9 mouse cellular contexts compared by ENCODE assay signal in genomic region chr16:18876091-18876441, GRCm38 (mm10). TPM values are rescaled to one million over a fixed set of nuclear protein-coding genes. Genes with fewer than 3 reads are reported as not detected.
DNase-seq lines count a peak whose midpoint lies in the region; ATAC-seq and TF ChIP-seq lines count a peak whose summit lies in the region.
"Had no signal": no experiment of that assay in that cellular context is flagged by ENCODE, and none has a peak within 500 bp of the region (broad histone marks: within the 10 kb centered on the region; RNA-seq: fewer than 3 reads in every experiment).

No protein-coding gene starts in this region.

- peak overlapping the region; percentile 85 for H3K4me2 ChIP-seq in kidney, embryonic 14.5 days (replicated peaks; ENCODE audit: low read depth, low read length)
- peak overlapping the region; percentile 65 for H3K4me2 ChIP-seq in hindbrain, embryonic 12.5 days (replicated peaks)
- peak overlapping the region; percentile 60 for H3K4me2 ChIP-seq in midbrain, embryonic 12.5 days (replicated peaks)

- no peaks in the 10 kb centered on the region for H3K9me3 ChIP-seq in kidney, embryonic 14.5 days (ENCODE audit: control insufficient read depth, low read length)
- no peaks in the 10 kb centered on the region for H3K9me3 ChIP-seq in hindbrain, embryonic 12.5 days (replicated peaks)
- no peaks in the 10 kb centered on the region for H3K9me3 ChIP-seq in midbrain, embryonic 12.5 days

- intact Hi-C loops in gastrocnemius, postnatal 14 days (cut with DNase I; ENCODE audit: low total_unique reads), result loop anchor here (10.0 kb wide), 1 partner anchor 1641 kb away; the partner anchor contains the start of gene Hic2

- peaks cover 32% of the 10 kb centered on the region for H3K36me3 ChIP-seq in kidney, embryonic 14.5 days (ENCODE audit: control insufficient read depth, insufficient read depth, low read length)
- peaks cover 34% of the 10 kb centered on the region for H3K36me3 ChIP-seq in hindbrain, embryonic 12.5 days
- H3K36me3 ChIP-seq in midbrain, embryonic 12.5 days, result peaks cover 32% of the 10 kb centered on the region

- no peak for DNase-seq in kidney, adult 9 months
- DNase-seq in urinary bladder, postnatal 4 days (ENCODE audit: low spot score in 2 of 2), result no peak
- no peak for DNase-seq in gastrocnemius, postnatal 14 days
- no peak for DNase-seq in retina, postnatal 1 day

- peaks cover 5% of the 10 kb centered on the region; the same call in 1 of the 2 replicates for H3K4me1 ChIP-seq in kidney, embryonic 14.5 days (ENCODE audit: control insufficient read depth, insufficient read depth, low read length)
- no peaks in the 10 kb centered on the region; the same call in 1 of the 2 replicates for H3K4me1 ChIP-seq in bone marrow, adult 2 months (ENCODE audit: control insufficient read depth, insufficient read depth, low read length)
- H3K4me1 ChIP-seq in hindbrain, embryonic 12.5 days, result peaks cover 23% of the 10 kb centered on the region
- peaks cover 20% of the 10 kb centered on the region for H3K4me1 ChIP-seq in midbrain, embryonic 12.5 days

- peak overlapping the region; percentile 78 for H3K9ac ChIP-seq in kidney, embryonic 14.5 days (ENCODE audit: low read depth, low read length)
- H3K9ac ChIP-seq in hindbrain, embryonic 12.5 days, result peak overlapping the region; percentile 95
- peak overlapping the region; percentile 92 for H3K9ac ChIP-seq in midbrain, embryonic 12.5 days (replicated peaks)

- WGBS in kidney, embryonic 14.5 days, result 1% methylated on average over 17 of the region's 17 CpGs
- under 1% methylated on average over 17 of the region's 17 CpGs for WGBS in bone marrow, adult 2 months
- 1% methylated on average over 17 of the region's 17 CpGs for WGBS in hindbrain, embryonic 12.5 days
- 2% methylated on average over 17 of the region's 17 CpGs for WGBS in midbrain, embryonic 12.5 days

- no peak for TF ChIP-seq POLR2A in bone marrow, adult 2 months (IDR thresholded peaks at IDR 0.05; ENCODE audit: borderline replicate concordance, control insufficient read depth, low read depth, low read length)

- H3K27ac ChIP-seq in kidney, embryonic 14.5 days (ENCODE audit: low read depth, low read length), result peak overlapping the region; percentile 95
- H3K27ac ChIP-seq in bone marrow, adult 2 months (ENCODE audit: control insufficient read depth, insufficient read depth, low read depth, low read length, poor library complexity), result peak overlapping the region; percentile 99
- H3K27ac ChIP-seq in hindbrain, embryonic 12.5 days, result peak overlapping the region; percentile 93
- H3K27ac ChIP-seq in midbrain, embryonic 12.5 days (replicated peaks), result peak overlapping the region; percentile 94

- TF ChIP-seq CTCF in bone marrow, adult 2 months (IDR thresholded peaks at IDR 0.05; ENCODE audit: control insufficient read depth, insufficient read depth, low read length), result no peak

- H3K27me3 ChIP-seq in kidney, embryonic 14.5 days (ENCODE audit: control insufficient read depth, insufficient read depth, low read length), result no peaks in the 10 kb centered on the region
- H3K27me3 ChIP-seq in hindbrain, embryonic 12.5 days, result no peaks in the 10 kb centered on the region
- H3K27me3 ChIP-seq in midbrain, embryonic 12.5 days, result no peaks in the 10 kb centered on the region

- peak overlapping the region; percentile 89 for H3K4me3 ChIP-seq in kidney, embryonic 14.5 days (ENCODE audit: low read length)
- peak overlapping the region; percentile 89 for H3K4me3 ChIP-seq in bone marrow, adult 2 months (replicated peaks; ENCODE audit: control insufficient read depth, low read depth, low read length)
- H3K4me3 ChIP-seq in hindbrain, embryonic 12.5 days, result peak overlapping the region; percentile 95
- H3K4me3 ChIP-seq in midbrain, embryonic 12.5 days, result peak overlapping the region; percentile 95

- ATAC-seq in kidney, embryonic 14.5 days (ENCODE audit: low FRiP score, low TSS enrichment), result no peak
- no peak; the same call in 1 of the 2 replicates for ATAC-seq in hindbrain, embryonic 12.5 days (ENCODE audit: low FRiP score)
- no peak; the same call in 1 of the 2 replicates for ATAC-seq in midbrain, embryonic 12.5 days (ENCODE audit: low FRiP score, low read depth)

RNA-seq across cellular contexts. Expression of gene Mrpl40, which starts 0.6 kb away (rescaled TPM):
- 97.3 and 99.0 TPM in 2 replicates for polyA plus RNA-seq in kidney, embryonic 14.5 days (2014; fragmentation: Nextera tagmentation; extraction: Ambion mirVana)
- 23.8 and 52.7 TPM in 2 replicates for polyA plus RNA-seq in bone marrow, adult 2 months (2011; ENCODE audit: insufficient read depth, insufficient read length, low replicate concordance, missing spikeins)
- 70.3 and 76.8 TPM in 2 replicates for polyA plus RNA-seq in hindbrain, embryonic 12.5 days (2016; fragmentation: Nextera tagmentation; extraction: Ambion mirVana)
- 77.0 and 92.1 TPM in 2 replicates for polyA plus RNA-seq in midbrain, embryonic 12.5 days (2016; fragmentation: Nextera tagmentation; extraction: Ambion mirVana)
- total RNA-seq in gastrocnemius, postnatal 14 days (2021), result 10 to 100 TPM; 41.2 to 43.7 TPM

RNA-seq across cellular contexts. Expression of gene Hira, which starts 0.8 kb away (rescaled TPM):
- 14.6 and 20.8 TPM in 2 replicates for polyA plus RNA-seq in kidney, embryonic 14.5 days (2014; fragmentation: Nextera tagmentation; extraction: Ambion mirVana)
- 13.7 and 30.9 TPM in 2 replicates for polyA plus RNA-seq in bone marrow, adult 2 months (2011; ENCODE audit: insufficient read depth, insufficient read length, low replicate concordance, missing spikeins)
- polyA plus RNA-seq in hindbrain, embryonic 12.5 days (2016; fragmentation: Nextera tagmentation; extraction: Ambion mirVana), result 23.3 and 24.2 TPM in 2 replicates
- 27.6 and 29.2 TPM in 2 replicates for polyA plus RNA-seq in midbrain, embryonic 12.5 days (2016; fragmentation: Nextera tagmentation; extraction: Ambion mirVana)
- 10 to 100 TPM; 20.4 to 25.3 TPM for total RNA-seq in gastrocnemius, postnatal 14 days (2021)

RNA-seq across cellular contexts. Expression of gene Gm28539, which starts 39.7 kb away (rescaled TPM):
- polyA plus RNA-seq in kidney, embryonic 14.5 days (2014; fragmentation: Nextera tagmentation; extraction: Ambion mirVana), result not detected in 2 replicates
- not detected in 2 replicates for polyA plus RNA-seq in bone marrow, adult 2 months (2011; ENCODE audit: insufficient read depth, insufficient read length, low replicate concordance, missing spikeins)
- polyA plus RNA-seq in hindbrain, embryonic 12.5 days (2016; fragmentation: Nextera tagmentation; extraction: Ambion mirVana), result not detected in 2 replicates
- polyA plus RNA-seq in midbrain, embryonic 12.5 days (2016; fragmentation: Nextera tagmentation; extraction: Ambion mirVana), result not detected in 2 replicates
- total RNA-seq in gastrocnemius, postnatal 14 days (2021), result 1 to 10 TPM; 1.3 to 2.1 TPM
- polyA plus RNA-seq: thymus, postnatal 0 days had no signal

RNA-seq across cellular contexts. Expression of gene 2510002D24Rik, which starts 39.7 kb away (rescaled TPM):
- polyA plus RNA-seq in kidney, embryonic 14.5 days (2014; fragmentation: Nextera tagmentation; extraction: Ambion mirVana), result 36.2 and 40.1 TPM in 2 replicates
- polyA plus RNA-seq in bone marrow, adult 2 months (2011; ENCODE audit: insufficient read depth, insufficient read length, low replicate concordance, missing spikeins), result 16.0 and 24.6 TPM in 2 replicates
- 28.4 and 32.7 TPM in 2 replicates for polyA plus RNA-seq in hindbrain, embryonic 12.5 days (2016; fragmentation: Nextera tagmentation; extraction: Ambion mirVana)
- polyA plus RNA-seq in midbrain, embryonic 12.5 days (2016; fragmentation: Nextera tagmentation; extraction: Ambion mirVana), result 23.6 and 25.8 TPM in 2 replicates
- total RNA-seq in gastrocnemius, postnatal 14 days (2021), result 10 to 100 TPM; 13.8 to 14.3 TPM
